Mouse (Mus musculus) forebrain, embryonic 15.5 days (tissue): ENCODE data around the gene Tgif1. TPM values are rescaled to one million over a fixed set of nuclear protein-coding genes. Genes with fewer than 3 reads are reported as not detected.

Experiments used
- ATAC-seq: fragments of 200-750 bp; cut with Nextera tagmentation; replicated peaks from 2 replicates; pipeline ENCODE4 v1.8.0; 2017; ENCODE audit warnings: mild to moderate bottlenecking, moderate TSS enrichment, moderate library complexity
- H3K27ac ChIP-seq: fragments of 300-500 bp; sonication (generic); replicated peaks from 2 replicates; pipeline ENCODE4 v1.5.1; 2015; ENCODE audit warnings: mild to moderate bottlenecking, inconsistent platforms
- H3K27me3 ChIP-seq: fragments of 300-500 bp; sonication (generic); 2 replicates; pipeline ENCODE4 v1.6.1; 2015; ENCODE audit warnings: inconsistent platforms
- H3K36me3 ChIP-seq: fragments of 300-500 bp; sonication (generic); 2 replicates; pipeline ENCODE4 v1.6.1; 2015; ENCODE audit warnings: mild to moderate bottlenecking, inconsistent platforms
- H3K4me1 ChIP-seq: fragments of 300-500 bp; sonication (generic); 2 replicates; pipeline ENCODE4 v1.6.1; 2015; ENCODE audit warnings: inconsistent platforms
- H3K4me2 ChIP-seq: fragments of 300-500 bp; sonication (generic); replicated peaks from 2 replicates; pipeline ENCODE4 v1.6.1; 2015; ENCODE audit warnings: mild to moderate bottlenecking, inconsistent platforms
- H3K4me3 ChIP-seq: fragments of 300-500 bp; sonication (generic); 2 replicates; pipeline ENCODE4 v1.5.1; 2015; ENCODE audit warnings: mild to moderate bottlenecking, inconsistent platforms
- H3K9ac ChIP-seq: fragments of 300-500 bp; sonication (generic); replicated peaks from 2 replicates; pipeline ENCODE4 v1.6.1; 2015; ENCODE audit warnings: mild to moderate bottlenecking, inconsistent platforms
- H3K9me3 ChIP-seq: fragments of 300-500 bp; sonication (generic); 2 replicates; pipeline ENCODE4 v1.6.1; 2016; ENCODE audit warnings: inconsistent platforms
- WGBS: fragments of 180-500 bp; shearing (Covaris S2); methylation state at CpG from one replicate; pipeline ENCODE4 v1.1.7; 2015; ENCODE audit warnings: mixed read lengths; 5-methylcytosine and 5-hydroxymethylcytosine counted together
- polyA plus RNA-seq: library from polyadenylated mRNA; unstranded; fragments of >200 nt; fragmentation: Nextera tagmentation; extraction: Ambion mirVana; gene quantifications from 2 replicates; pipeline ENCODE4 v1.2.1, GENCODE M21; 2015

Gene Tgif1
- polyA plus RNA-seq, 1 experiment from 2014 or later = 12.4 TPM

DNA sequence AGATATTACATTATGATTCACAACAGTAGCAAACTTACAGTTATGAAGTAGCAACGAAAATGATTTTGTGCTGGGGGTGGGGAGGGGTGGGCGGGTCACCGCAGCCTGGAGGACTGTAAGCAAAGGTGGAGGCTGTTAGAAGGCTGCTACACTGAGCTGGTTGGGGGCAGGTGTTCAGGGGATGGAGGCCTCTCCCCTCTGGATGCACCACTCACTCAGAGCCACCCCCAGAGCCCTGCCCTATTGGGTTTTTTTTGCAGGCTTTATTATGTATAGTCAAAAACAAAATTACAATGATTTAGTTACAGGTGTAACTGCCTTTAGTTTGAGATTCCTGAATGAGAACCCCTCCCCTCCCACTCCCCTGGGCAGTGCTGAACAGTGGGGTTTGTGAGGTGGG lies 11.3 kb upstream of the Tgif1 start:
- Histone ChIP-seq H3K4me1 (no peaks in the 10 kb centered on the region), H3K36me3 (no peaks in the 10 kb centered on the region), H3K4me3 (no peak overlapping the region), H3K4me2 (no peak overlapping the region), H3K9ac (no peak overlapping the region), H3K27ac (no peak overlapping the region), H3K27me3 (no peaks in the 10 kb centered on the region), H3K9me3 (no peaks in the 10 kb centered on the region)
- 91% methylated on average over 3 of the region's 3 CpGs for WGBS
- ATAC-seq = no peak

DNA sequence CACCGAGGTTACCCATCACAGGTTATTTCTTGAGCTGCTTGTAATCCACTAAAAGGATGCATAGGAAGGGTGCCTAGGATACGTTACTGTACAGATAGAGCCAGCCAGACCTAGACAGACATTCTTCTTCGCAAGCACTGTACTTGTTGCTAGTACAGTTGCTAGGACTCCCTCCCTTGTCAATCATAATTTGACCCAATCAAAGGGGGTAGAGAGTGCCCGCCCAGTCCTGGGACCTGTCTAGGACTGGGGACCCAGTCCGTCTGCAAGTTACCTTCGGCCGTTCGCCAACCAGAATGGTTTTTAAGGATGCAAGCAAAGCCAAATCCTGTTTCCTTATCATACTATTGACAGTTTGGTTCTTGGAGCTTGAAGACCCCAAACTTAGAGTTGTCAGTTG lies 10.8 kb upstream of the Tgif1 start:
- H3K9me3 ChIP-seq = no peaks in the 10 kb centered on the region
- H3K9ac ChIP-seq = no peak overlapping the region
- no peak overlapping the region for H3K4me3 ChIP-seq
- H3K4me2 ChIP-seq = no peak overlapping the region
- no peaks in the 10 kb centered on the region for H3K4me1 ChIP-seq
- no peak overlapping the region for H3K27ac ChIP-seq
- ATAC-seq = no peak
- no peaks in the 10 kb centered on the region for H3K36me3 ChIP-seq
- no peaks in the 10 kb centered on the region for H3K27me3 ChIP-seq
- 93% methylated on average over 8 of the region's 8 CpGs for WGBS

DNA sequence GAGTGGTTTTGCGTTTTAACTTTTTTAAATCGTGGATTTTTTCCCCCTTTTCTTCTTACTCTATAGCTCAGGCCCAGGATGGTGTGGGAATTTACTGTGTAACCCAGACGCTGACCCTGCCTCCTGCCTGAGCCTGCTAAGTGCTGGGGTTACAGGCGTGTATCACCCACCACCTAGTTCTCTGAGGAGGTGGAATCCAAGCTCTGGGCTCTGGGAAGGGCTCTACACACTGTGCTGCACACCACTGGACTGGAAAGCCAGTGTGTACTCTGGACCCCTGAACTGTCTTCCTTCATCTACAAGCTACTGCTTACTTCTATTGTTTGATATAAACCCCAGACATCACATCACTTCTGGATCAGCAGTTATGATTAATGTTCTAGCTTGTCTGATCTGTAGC lies 5.5 kb upstream of the Tgif1 start:
- Histone ChIP-seq H3K4me1 (no peaks in the 10 kb centered on the region), H3K9me3 (no peaks in the 10 kb centered on the region), H3K4me2 (no peak overlapping the region), H3K4me3 (no peak overlapping the region), H3K9ac (no peak overlapping the region), H3K27ac (no peak overlapping the region), H3K36me3 (no peaks in the 10 kb centered on the region), H3K27me3 (no peaks in the 10 kb centered on the region)
- no peak for ATAC-seq
- 89% methylated on average over 4 of the region's 4 CpGs for WGBS

DNA sequence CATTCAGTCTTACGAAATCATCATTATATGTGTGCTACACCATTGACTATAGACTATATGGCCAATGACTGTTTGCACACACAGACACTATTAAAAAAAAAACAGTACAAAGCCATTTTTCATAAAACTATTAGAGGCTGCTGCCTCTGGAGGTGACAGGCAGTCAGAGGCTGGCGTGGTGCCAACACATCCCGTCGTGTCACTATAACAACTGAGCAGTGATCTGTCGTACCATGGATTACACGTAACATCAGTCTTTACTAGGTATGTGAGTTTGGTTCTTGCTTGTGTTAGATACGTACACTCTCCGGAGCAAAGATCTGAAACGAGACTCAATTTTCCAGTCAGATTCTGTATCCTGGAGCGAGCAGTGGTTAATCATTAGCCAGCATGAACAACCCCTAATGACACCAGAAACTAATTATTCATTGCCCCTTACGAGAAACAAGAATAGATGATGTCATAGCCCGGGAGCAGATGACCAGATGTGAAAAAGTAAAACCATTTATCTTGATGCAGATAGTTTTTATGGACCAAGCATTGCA lies 3.6 kb upstream of the Tgif1 start:
- ATAC-seq = no peak
- WGBS = 32% methylated on average over 12 of the region's 12 CpGs
- H3K4me2 ChIP-seq = no peak overlapping the region
- no peaks in the 10 kb centered on the region for H3K9me3 ChIP-seq
- no peak overlapping the region for H3K4me3 ChIP-seq
- no peaks in the 10 kb centered on the region for H3K36me3 ChIP-seq
- no peak overlapping the region for H3K27ac ChIP-seq
- H3K27me3 ChIP-seq = no peaks in the 10 kb centered on the region
- peaks cover 16% of the 10 kb centered on the region for H3K4me1 ChIP-seq
- no peak overlapping the region for H3K9ac ChIP-seq

DNA sequence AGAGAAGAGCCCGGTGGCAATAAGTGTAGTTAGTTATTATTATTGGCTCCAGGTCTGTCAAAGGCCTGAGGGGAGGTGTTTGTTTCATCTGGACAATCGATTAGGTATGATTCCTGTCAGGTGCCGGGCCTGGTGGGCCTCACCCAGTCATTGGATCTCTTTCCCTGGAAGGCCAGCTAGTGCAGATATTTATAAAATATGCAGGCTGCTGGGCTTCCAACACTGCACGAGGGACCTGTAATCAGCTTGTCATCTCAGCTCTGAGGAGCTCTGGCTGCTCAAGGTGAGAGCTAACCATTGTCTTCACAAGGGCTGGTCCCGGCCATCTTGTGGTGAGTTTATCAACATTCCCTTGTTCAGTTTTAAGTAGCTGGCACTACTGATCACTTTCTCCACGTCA lies 675 bp upstream of the Tgif1 start:
- no peaks in the 10 kb centered on the region for H3K36me3 ChIP-seq
- H3K27ac ChIP-seq = no peak overlapping the region
- 31% methylated on average over 6 of the region's 6 CpGs for WGBS
- no peak overlapping the region for H3K9ac ChIP-seq
- H3K27me3 ChIP-seq = peaks cover 9% of the 10 kb centered on the region; the same call in 1 of the 2 replicates
- peak overlapping the region; percentile 94 for H3K4me2 ChIP-seq
- peaks cover 44% of the 10 kb centered on the region for H3K4me1 ChIP-seq
- no peaks in the 10 kb centered on the region for H3K9me3 ChIP-seq
- ATAC-seq = no peak
- 0 out of 2 replicates have a peak overlapping the region, but pooled peaks have one; percentile 57 for H3K4me3 ChIP-seq

DNA sequence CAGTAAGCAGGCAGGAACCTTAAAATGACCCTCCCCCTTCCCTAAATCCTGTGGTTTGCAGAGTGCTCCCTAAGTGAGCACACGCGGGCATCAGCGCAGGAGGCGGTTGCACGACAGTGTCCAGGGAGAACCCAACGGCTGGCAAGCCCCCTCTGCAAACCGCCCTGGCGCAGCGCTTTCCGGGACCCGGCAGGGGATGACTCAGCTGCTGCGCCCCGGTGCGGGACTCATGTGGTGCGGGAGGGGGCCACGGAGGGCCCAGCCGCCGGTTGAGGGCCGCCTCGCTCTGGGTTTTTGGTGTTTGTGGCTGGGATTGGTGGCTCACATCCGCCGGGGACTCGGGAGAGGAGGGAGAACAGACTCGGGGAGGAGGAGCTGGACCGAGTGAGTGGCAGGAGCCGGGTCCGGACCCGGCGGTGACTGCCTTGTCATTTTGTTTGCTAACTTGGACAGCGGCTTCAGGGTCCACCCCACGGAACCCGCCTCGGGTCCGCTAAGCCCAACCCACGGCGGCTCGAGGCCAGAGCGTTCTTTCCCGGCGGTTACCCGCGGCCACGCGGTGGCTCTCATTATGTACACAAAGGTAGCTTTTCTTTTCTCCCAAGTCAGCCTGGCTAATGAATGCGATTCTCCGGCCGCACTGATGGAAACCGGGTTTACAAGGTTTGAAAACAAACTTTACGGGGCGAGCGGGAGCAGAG lies 510 bp downstream of the Tgif1 start:
- Histone ChIP-seq H3K36me3 (no peaks in the 10 kb centered on the region), H3K9me3 (no peaks in the 10 kb centered on the region), H3K27ac (peak overlapping the region; percentile 75), H3K4me1 (peaks cover 56% of the 10 kb centered on the region), H3K4me3 (peak overlapping the region; percentile 57), H3K4me2 (peak overlapping the region; percentile 94), H3K9ac (peak overlapping the region; percentile 64), H3K27me3 (peaks cover 12% of the 10 kb centered on the region; the same call in 1 of the 2 replicates)
- WGBS = under 1% methylated on average over 51 of the region's 51 CpGs
- ATAC-seq = peak; percentile 69

DNA sequence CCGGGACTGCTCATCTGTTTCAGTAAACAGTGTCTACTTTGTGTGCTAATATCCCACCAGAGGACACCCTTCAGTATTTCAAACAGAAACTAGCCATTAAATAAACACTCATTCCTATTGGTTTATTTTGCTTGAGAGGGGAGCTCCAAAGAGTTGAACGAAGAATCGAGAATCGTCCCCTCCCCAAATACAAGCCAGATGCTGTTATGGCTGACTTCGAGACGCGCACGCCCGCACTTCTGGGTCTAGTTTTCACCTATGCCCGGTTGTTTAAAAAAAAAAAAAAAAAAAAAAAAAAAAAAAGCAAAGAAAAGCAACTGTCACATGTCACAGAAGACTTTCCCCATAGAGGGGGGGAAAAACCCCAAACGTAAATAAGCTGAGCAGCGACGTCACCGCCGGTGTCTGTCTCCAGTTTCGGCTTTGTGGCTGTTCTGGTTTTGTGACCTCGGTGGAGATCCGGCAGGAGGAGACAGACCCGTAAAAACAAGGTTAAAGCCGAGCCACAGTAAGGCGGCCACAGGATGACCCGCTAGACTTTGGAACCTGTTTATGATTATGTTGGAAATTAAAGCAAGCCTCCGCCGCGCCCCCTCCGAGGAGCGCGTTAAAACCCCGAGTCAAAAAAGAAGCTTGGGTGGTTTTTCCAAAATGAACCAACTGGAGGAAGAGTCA lies 1.2 kb downstream of the Tgif1 start:
- H3K27me3 ChIP-seq = peaks cover 15% of the 10 kb centered on the region; the same call in 1 of the 2 replicates
- under 1% methylated on average over 29 of the region's 29 CpGs for WGBS
- peak overlapping the region; percentile 57 for H3K4me3 ChIP-seq
- H3K9ac ChIP-seq = peak overlapping the region; percentile 64
- no peaks in the 10 kb centered on the region for H3K36me3 ChIP-seq
- no peaks in the 10 kb centered on the region for H3K9me3 ChIP-seq
- no peak for ATAC-seq
- H3K4me2 ChIP-seq = peak overlapping the region; percentile 94
- peaks cover 61% of the 10 kb centered on the region for H3K4me1 ChIP-seq
- peak overlapping the region; percentile 75 for H3K27ac ChIP-seq

DNA sequence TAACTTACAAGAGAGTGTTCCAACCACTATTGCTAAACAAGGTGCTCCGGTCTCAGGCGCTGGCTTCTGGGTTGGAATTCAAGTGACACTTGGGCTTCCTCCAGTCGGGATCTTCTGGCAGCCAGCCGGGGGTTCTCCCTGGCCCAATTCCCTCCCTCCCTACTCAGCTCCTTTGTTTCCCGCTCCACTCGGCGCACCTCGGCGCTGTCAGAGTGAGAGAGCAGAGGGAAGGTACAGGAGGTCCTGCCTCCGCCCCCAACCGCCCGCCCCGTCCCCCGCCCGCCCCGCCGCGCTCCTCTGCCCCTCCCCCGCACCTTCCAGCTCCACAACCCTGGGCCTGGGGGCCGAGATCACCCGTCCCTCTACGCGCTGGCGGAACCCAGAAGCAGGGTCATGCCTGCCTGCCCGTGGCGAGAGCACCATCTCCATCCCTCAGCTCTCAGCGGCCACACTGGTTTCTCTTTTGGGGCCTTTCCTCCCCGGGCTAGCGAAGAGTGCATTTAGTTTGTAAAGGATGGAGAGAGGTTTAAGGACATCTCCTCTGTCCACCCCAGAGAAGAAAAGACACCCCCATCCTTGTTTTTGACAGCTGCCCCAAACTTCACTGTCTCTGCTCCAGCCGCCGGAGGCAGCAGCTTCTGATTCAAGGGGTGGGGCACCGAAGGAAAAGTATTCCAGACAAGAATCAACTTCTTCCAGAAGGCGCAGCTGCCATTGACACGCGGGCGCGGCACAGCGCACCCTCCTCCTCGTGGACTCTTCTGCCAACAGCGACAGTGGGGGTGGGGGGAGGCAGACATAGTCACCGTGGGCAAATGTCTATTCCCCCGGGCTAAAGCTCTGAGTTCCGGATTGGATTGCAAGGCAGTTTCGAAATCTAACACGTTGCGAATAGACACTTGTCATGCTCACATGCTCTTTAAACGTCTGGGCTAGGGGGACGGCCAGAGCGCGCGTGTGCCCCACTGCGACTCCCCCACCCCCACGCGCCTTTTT lies 2.1 kb downstream of the Tgif1 start:
- under 1% methylated on average over 49 of the region's 54 CpGs for WGBS
- H3K27ac ChIP-seq = peak overlapping the region; percentile 78
- H3K4me2 ChIP-seq = peak overlapping the region; percentile 94
- peak overlapping the region; percentile 57 for H3K4me3 ChIP-seq
- H3K9me3 ChIP-seq = no peaks in the 10 kb centered on the region
- no peaks in the 10 kb centered on the region for H3K36me3 ChIP-seq
- peak overlapping the region; percentile 64 for H3K9ac ChIP-seq
- peaks cover 65% of the 10 kb centered on the region for H3K4me1 ChIP-seq
- ATAC-seq = peak; percentile 51
- peaks cover 15% of the 10 kb centered on the region for H3K27me3 ChIP-seq

DNA sequence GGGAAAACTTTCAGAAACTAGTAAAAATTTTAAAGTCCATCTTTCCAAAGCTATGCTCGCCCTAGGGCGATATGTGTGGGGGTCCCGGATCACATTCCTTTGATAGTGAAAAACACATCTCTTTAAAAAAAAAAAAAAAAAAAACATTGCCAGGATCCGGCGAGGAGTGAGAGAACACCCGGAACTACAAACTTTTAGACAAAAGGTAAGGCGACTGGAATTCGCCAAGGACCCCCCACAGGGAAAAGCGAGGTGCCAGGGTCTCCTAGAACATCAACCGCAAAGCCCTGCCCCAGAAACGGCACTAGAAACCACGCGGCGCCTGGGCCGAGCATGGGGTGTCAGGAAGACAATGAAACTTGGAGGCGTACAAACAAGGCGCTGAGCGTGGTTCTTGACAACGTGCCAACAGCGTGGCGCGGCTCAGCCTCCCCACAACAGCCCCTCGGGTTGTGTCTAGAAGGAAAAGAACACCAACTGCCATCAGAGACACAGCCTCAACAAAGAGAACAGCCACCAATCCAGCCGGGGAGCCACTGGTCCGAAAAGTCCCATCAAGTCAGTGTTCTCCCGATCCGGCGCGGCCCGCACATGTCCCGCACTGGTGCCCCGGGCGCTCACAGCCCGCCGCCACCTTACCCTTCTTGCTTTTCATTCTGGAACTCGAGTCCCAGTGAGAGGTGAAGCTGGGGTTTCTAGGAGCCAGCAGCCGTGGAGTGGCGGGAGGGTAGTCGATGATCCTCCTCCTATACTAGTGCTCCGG lies 2.9 kb downstream of the Tgif1 start:
- under 1% methylated on average over 40 of the region's 40 CpGs for WGBS
- Histone ChIP-seq H3K36me3 (no peaks in the 10 kb centered on the region), H3K9me3 (no peaks in the 10 kb centered on the region), H3K4me1 (peaks cover 70% of the 10 kb centered on the region), H3K4me3 (peak overlapping the region; percentile 57), H3K27ac (peak overlapping the region; percentile 78), H3K27me3 (peaks cover 15% of the 10 kb centered on the region), H3K4me2 (peak overlapping the region; percentile 94), H3K9ac (peak overlapping the region; percentile 64)
- peak; percentile 30 for ATAC-seq

DNA sequence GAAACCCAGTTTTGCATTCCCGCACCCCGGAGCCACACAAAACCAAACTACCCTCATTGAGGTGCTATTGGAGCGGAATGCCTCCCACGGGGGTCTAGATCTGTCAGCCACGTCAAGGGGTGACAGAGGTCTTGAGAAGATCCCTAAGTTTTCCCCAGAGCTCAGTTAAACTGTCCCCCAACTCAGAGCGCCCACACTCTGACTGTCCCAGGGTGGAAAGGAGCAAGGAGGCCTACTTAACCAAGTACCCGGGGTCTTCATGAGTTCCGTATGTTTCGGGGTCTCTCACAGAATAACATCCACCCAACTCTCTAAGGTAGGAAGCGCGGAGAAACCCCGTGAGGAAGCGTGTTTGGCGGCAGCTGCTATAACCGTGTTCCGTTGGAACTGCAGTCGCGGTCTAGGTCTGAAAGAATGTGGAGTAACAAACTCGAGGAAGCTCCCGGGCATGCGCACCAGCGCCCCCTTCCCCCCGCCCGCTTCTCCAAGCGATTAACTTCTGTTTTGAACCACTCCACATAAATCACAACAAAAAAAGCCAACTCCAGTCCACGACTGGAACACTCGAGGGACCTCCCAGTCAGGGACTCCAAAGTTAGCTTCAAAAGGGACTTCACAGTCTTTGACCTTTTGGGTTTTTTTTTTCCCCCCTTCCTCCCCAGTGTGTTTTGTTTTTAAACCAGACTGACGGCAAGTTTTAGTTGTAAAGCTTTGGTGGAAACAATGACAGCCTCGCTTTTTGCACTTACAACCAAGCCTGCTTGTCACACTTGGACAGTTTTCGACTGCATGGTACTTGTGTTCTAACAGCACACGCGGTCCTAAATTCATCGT lies 3.7 kb downstream of the Tgif1 start:
- no peaks in the 10 kb centered on the region for H3K9me3 ChIP-seq
- H3K9ac ChIP-seq = peak overlapping the region; percentile 64
- peaks cover 78% of the 10 kb centered on the region for H3K4me1 ChIP-seq
- H3K4me2 ChIP-seq = peak overlapping the region; percentile 94
- ATAC-seq = no peak
- peak overlapping the region; percentile 78 for H3K27ac ChIP-seq
- peak overlapping the region; percentile 57 for H3K4me3 ChIP-seq
- under 1% methylated on average over 33 of the region's 33 CpGs for WGBS
- H3K27me3 ChIP-seq = peaks cover 15% of the 10 kb centered on the region
- H3K36me3 ChIP-seq = no peaks in the 10 kb centered on the region
